Mouse (Mus musculus) 416B (cell line): ENCODE measurements at regions not wholly inside any gene's neighbourhood (a gene's known extent, or its start where the extent isn't known, plus 50 kb on each side); places are given as distances from the start of the nearest gene placed in this dataset.

Source experiments
- DNase-seq: peaks from one replicate; pipeline ENCODE4 v3.0.0; 2011; ENCODE audit warnings: low read depth

- peak; percentile 8 for DNase-seq
These were observed 344.2 kb upstream of the Amot start for GRCm38 (mm10) chrX:145848937-145849783.

GRCm38 (mm10) chrX:145833106-145833505 lies 328.1 kb upstream of the Amot start:
- DNase-seq: no peak

GRCm38 (mm10) chrX:145812995-145813394 lies 308.0 kb upstream of the Amot start:
- DNase-seq: no peak
